Mouse (Mus musculus): ENCODE results near the gene Bloc1s3.

Bloc1s3 gene

DNA sequence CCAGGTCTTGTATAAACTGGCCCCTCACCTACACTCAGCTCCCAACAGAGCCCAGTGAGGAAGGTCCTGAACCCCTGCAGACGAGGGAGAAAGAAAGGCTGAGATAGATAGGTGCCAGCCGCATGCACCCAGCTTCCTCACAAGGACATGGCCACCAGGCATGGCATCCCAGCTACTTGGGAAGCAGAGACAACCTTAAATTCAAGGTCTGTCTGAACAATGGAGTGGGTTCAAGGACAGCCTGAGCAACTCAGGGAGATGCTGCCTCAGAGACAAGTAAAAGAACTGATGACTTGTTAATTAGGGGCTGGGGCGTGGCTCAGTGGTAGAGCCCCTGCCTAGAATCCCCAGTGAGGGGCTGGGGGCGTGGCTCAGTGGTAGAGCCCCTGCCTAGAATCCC, 53.0 kb downstream of the Bloc1s3 start:
- DNase-seq (ENCODE audit: low spot score) = no peak
